Comparison of ENCODE assay signal across 10 mouse cellular contexts in genomic region chr4:127312349-127312748, GRCm38 (mm10). TPM values are rescaled to one million over a fixed set of nuclear protein-coding genes. Genes with fewer than 3 reads are reported as not detected.
DNase-seq lines count a peak whose midpoint lies in the region; ATAC-seq lines count a peak whose summit lies in the region.
"Had no signal": no experiment of that assay in that cellular context is flagged by ENCODE, and none has a peak within 500 bp of the region (broad histone marks: within the 10 kb centered on the region; RNA-seq: fewer than 3 reads in every experiment).

No protein-coding gene starts in this region.

- no peak for DNase-seq in lung, postnatal 36 days
- no peak for DNase-seq in layer of hippocampus, adult 9-11 months
- DNase-seq: cerebellum, postnatal 10 days; kidney, postnatal 14 days had no signal

- no peaks in the 10 kb centered on the region for H3K9me3 ChIP-seq in hindbrain, embryonic 13.5 days
- H3K9me3 ChIP-seq in hindbrain, embryonic 12.5 days (replicated peaks) = no peaks in the 10 kb centered on the region
- no peaks in the 10 kb centered on the region for H3K9me3 ChIP-seq in lung, embryonic 15.5 days
- H3K9me3 ChIP-seq in hindbrain, embryonic 16.5 days (ENCODE audit: control insufficient read depth, low read length) = no peaks in the 10 kb centered on the region
- H3K9me3 ChIP-seq in neural tube, embryonic 13.5 days = no peaks in the 10 kb centered on the region

- peaks cover 24% of the 10 kb centered on the region for H3K4me1 ChIP-seq in hindbrain, embryonic 13.5 days (replicated peaks)
- peaks cover 11% of the 10 kb centered on the region for H3K4me1 ChIP-seq in hindbrain, embryonic 12.5 days
- 0 out of 2 replicates have a peak, but pooled peaks cover 2% of the 10 kb centered on the region for H3K4me1 ChIP-seq in lung, embryonic 15.5 days
- peaks cover 6% of the 10 kb centered on the region for H3K4me1 ChIP-seq in hindbrain, embryonic 16.5 days (ENCODE audit: control insufficient read depth, insufficient read depth, low read depth, low read length)
- H3K4me1 ChIP-seq in neural tube, embryonic 13.5 days (replicated peaks) = peaks cover 17% of the 10 kb centered on the region

- WGBS in hindbrain, embryonic 13.5 days = 75% methylated on average over 24 of the region's 24 CpGs
- 64% methylated on average over 24 of the region's 24 CpGs for whole genome bisulfite sequencing in hindbrain, embryonic 12.5 days
- 56% methylated on average over 24 of the region's 24 CpGs for whole genome bisulfite sequencing in lung, embryonic 15.5 days
- WGBS in hindbrain, embryonic 16.5 days = 69% methylated on average over 24 of the region's 24 CpGs
- WGBS in neural tube, embryonic 13.5 days = 69% methylated on average over 24 of the region's 24 CpGs

- H3K9ac ChIP-seq in hindbrain, embryonic 13.5 days = no peak overlapping the region
- no peak overlapping the region for H3K9ac ChIP-seq in hindbrain, embryonic 12.5 days
- H3K9ac ChIP-seq in lung, embryonic 15.5 days = no peak overlapping the region
- no peak overlapping the region for H3K9ac ChIP-seq in hindbrain, embryonic 16.5 days (ENCODE audit: low read depth, low read length)
- H3K9ac ChIP-seq in neural tube, embryonic 13.5 days = no peak overlapping the region

- peak overlapping the region; percentile 77 for H3K4me2 ChIP-seq in hindbrain, embryonic 13.5 days
- H3K4me2 ChIP-seq in hindbrain, embryonic 12.5 days (replicated peaks) = no peak overlapping the region
- H3K4me2 ChIP-seq in lung, embryonic 15.5 days = peak overlapping the region; percentile 78; the same call in 1 of the 2 replicates
- no peak overlapping the region for H3K4me2 ChIP-seq in hindbrain, embryonic 16.5 days (ENCODE audit: low read length)
- H3K4me2 ChIP-seq in neural tube, embryonic 13.5 days = peak overlapping the region; percentile 90

- H3K27me3 ChIP-seq in hindbrain, embryonic 13.5 days = peaks cover 26% of the 10 kb centered on the region
- peaks cover 37% of the 10 kb centered on the region for H3K27me3 ChIP-seq in hindbrain, embryonic 12.5 days
- H3K27me3 ChIP-seq in lung, embryonic 15.5 days = peaks cover 18% of the 10 kb centered on the region; the same call in 1 of the 2 replicates
- H3K27me3 ChIP-seq in hindbrain, embryonic 16.5 days (replicated peaks; ENCODE audit: control insufficient read depth, insufficient read depth, low read length) = 0 out of 2 replicates have a peak, but pooled peaks cover 2% of the 10 kb centered on the region
- H3K27me3 ChIP-seq in neural tube, embryonic 13.5 days = peaks cover 27% of the 10 kb centered on the region

- no peaks in the 10 kb centered on the region for H3K36me3 ChIP-seq in hindbrain, embryonic 13.5 days
- no peaks in the 10 kb centered on the region for H3K36me3 ChIP-seq in hindbrain, embryonic 12.5 days
- H3K36me3 ChIP-seq in lung, embryonic 15.5 days = no peaks in the 10 kb centered on the region
- H3K36me3 ChIP-seq in hindbrain, embryonic 16.5 days (ENCODE audit: control insufficient read depth, insufficient read depth, low read length) = no peaks in the 10 kb centered on the region
- no peaks in the 10 kb centered on the region for H3K36me3 ChIP-seq in neural tube, embryonic 13.5 days

- no peak overlapping the region for H3K4me3 ChIP-seq in hindbrain, embryonic 13.5 days
- H3K4me3 ChIP-seq in hindbrain, embryonic 12.5 days = no peak overlapping the region
- H3K4me3 ChIP-seq in lung, embryonic 15.5 days = peak overlapping the region; percentile 52
- 0 out of 2 replicates have a peak overlapping the region, but pooled peaks have one; percentile 9 for H3K4me3 ChIP-seq in hindbrain, embryonic 16.5 days (ENCODE audit: low read length)
- 0 out of 2 replicates have a peak overlapping the region, but pooled peaks have one; percentile 56 for H3K4me3 ChIP-seq in neural tube, embryonic 13.5 days

- no peak overlapping the region for H3K27ac ChIP-seq in hindbrain, embryonic 13.5 days
- no peak overlapping the region for H3K27ac ChIP-seq in hindbrain, embryonic 12.5 days
- H3K27ac ChIP-seq in lung, embryonic 15.5 days = no peak overlapping the region
- H3K27ac ChIP-seq in hindbrain, embryonic 16.5 days (ENCODE audit: low read depth, low read length) = no peak overlapping the region
- H3K27ac ChIP-seq in neural tube, embryonic 13.5 days (replicated peaks) = no peak overlapping the region

- no peak for ATAC-seq in hindbrain, embryonic 13.5 days (ENCODE audit: low FRiP score)
- ATAC-seq in hindbrain, embryonic 12.5 days (ENCODE audit: low FRiP score) = no peak
- ATAC-seq in lung, embryonic 15.5 days (ENCODE audit: borderline replicate concordance, extremely low read depth, low FRiP score, low TSS enrichment) = no peak
- no peak for ATAC-seq in hindbrain, embryonic 16.5 days
- ATAC-seq in neural tube, embryonic 13.5 days (ENCODE audit: low read depth) = no peak

RNA-seq across cellular contexts. Expression of gene Gja4, which starts 1.5 kb away (rescaled TPM):
- polyA plus RNA-seq in hindbrain, embryonic 13.5 days (2015; fragmentation: Nextera tagmentation; extraction: Ambion mirVana) = 20.6 and 23.4 TPM in 2 replicates
- polyA plus RNA-seq in hindbrain, embryonic 12.5 days (2016; fragmentation: Nextera tagmentation; extraction: Ambion mirVana) = 13.9 and 15.2 TPM in 2 replicates
- 31.2 and 33.2 TPM in 2 replicates for polyA plus RNA-seq in lung, embryonic 15.5 days (2015; fragmentation: Nextera tagmentation; extraction: Ambion mirVana)
- 20.4 and 26.1 TPM in 2 replicates for polyA plus RNA-seq in hindbrain, embryonic 16.5 days (2015; fragmentation: Nextera tagmentation; extraction: Ambion mirVana)
- 18.4 and 22.9 TPM in 2 replicates for polyA plus RNA-seq in neural tube, embryonic 13.5 days (2015; fragmentation: Nextera tagmentation; extraction: Ambion mirVana)

RNA-seq across cellular contexts. Expression of gene Gjb3, which starts 18.3 kb away (rescaled TPM):
- 0.30 and 0.54 TPM in 2 replicates for polyA plus RNA-seq in hindbrain, embryonic 13.5 days (2015; fragmentation: Nextera tagmentation; extraction: Ambion mirVana)
- 0.33 and 0.46 TPM in 2 replicates for polyA plus RNA-seq in hindbrain, embryonic 12.5 days (2016; fragmentation: Nextera tagmentation; extraction: Ambion mirVana)
- polyA plus RNA-seq in lung, embryonic 15.5 days (2015; fragmentation: Nextera tagmentation; extraction: Ambion mirVana) = 1.6 and 2.0 TPM in 2 replicates
- polyA plus RNA-seq in hindbrain, embryonic 16.5 days (2015; fragmentation: Nextera tagmentation; extraction: Ambion mirVana) = 0.15 and 0.19 TPM in 2 replicates
- not detected in 2 replicates for polyA plus RNA-seq in neural tube, embryonic 13.5 days (2015; fragmentation: Nextera tagmentation; extraction: Ambion mirVana)

RNA-seq across cellular contexts. Expression of gene Gjb4, which starts 41.5 kb away (rescaled TPM):
- 0.26 TPM in 1 of 2 replicates, not detected in the other for polyA plus RNA-seq in hindbrain, embryonic 13.5 days (2015; fragmentation: Nextera tagmentation; extraction: Ambion mirVana)
- polyA plus RNA-seq in hindbrain, embryonic 12.5 days (2016; fragmentation: Nextera tagmentation; extraction: Ambion mirVana) = 0.19 and 0.36 TPM in 2 replicates
- polyA plus RNA-seq in lung, embryonic 15.5 days (2015; fragmentation: Nextera tagmentation; extraction: Ambion mirVana) = 0.10 TPM in 1 of 2 replicates, not detected in the other
- polyA plus RNA-seq in hindbrain, embryonic 16.5 days (2015; fragmentation: Nextera tagmentation; extraction: Ambion mirVana) = 0.14 TPM in 1 of 2 replicates, not detected in the other
- not detected in 2 replicates for polyA plus RNA-seq in neural tube, embryonic 13.5 days (2015; fragmentation: Nextera tagmentation; extraction: Ambion mirVana)
- polyA plus RNA-seq: frontal cortex, adult 2 months had no signal

RNA-seq across cellular contexts. Expression of gene Gjb5, which starts 45.6 kb away (rescaled TPM):
- 0.18 and 0.25 TPM in 2 replicates for polyA plus RNA-seq in hindbrain, embryonic 13.5 days (2015; fragmentation: Nextera tagmentation; extraction: Ambion mirVana)
- polyA plus RNA-seq in hindbrain, embryonic 12.5 days (2016; fragmentation: Nextera tagmentation; extraction: Ambion mirVana) = 0.30 and 0.44 TPM in 2 replicates
- polyA plus RNA-seq in lung, embryonic 15.5 days (2015; fragmentation: Nextera tagmentation; extraction: Ambion mirVana) = 0.57 and 0.60 TPM in 2 replicates
- polyA plus RNA-seq in hindbrain, embryonic 16.5 days (2015; fragmentation: Nextera tagmentation; extraction: Ambion mirVana) = 0.20 and 0.34 TPM in 2 replicates
- polyA plus RNA-seq in neural tube, embryonic 13.5 days (2015; fragmentation: Nextera tagmentation; extraction: Ambion mirVana) = 0.22 and 0.45 TPM in 2 replicates

Comparison
In these comparisons a context has a peak if more than half of its experiments do, and no peak if none do; other contexts are left out.
1. H3K4me2 ChIP-seq: peak in hindbrain, embryonic 13.5 days (single experiment), lung, embryonic 15.5 days (single experiment) and neural tube, embryonic 13.5 days (single experiment); none in hindbrain, embryonic 12.5 days (single experiment) and hindbrain, embryonic 16.5 days (single experiment).
2. H3K4me3 ChIP-seq: peak in lung, embryonic 15.5 days (single experiment), hindbrain, embryonic 16.5 days (single experiment) and neural tube, embryonic 13.5 days (single experiment); none in hindbrain, embryonic 13.5 days (single experiment) and hindbrain, embryonic 12.5 days (single experiment).